Mouse (Mus musculus) CD4-positive, CD25-positive, alpha-beta regulatory T cell, adult 4 months (primary cell): ENCODE measurements around the gene Ly6c2. TPM values are rescaled to one million over a fixed set of nuclear protein-coding genes. Genes with fewer than 3 reads are reported as not detected.

ENCODE experiments used
- polyA plus RNA-seq, 2 experiments: library from polyadenylated mRNA; unstranded; fragments of 100-300 nt; shearing (Covaris generic); gene quantifications; one replicate each; pipeline ENCODE4 v1.2.1; 2017

Ly6c2 gene
- polyA plus RNA-seq, 2 experiments from 2014 or later, result 7.2 to 11.2 TPM

Other genes with a start within 250 kb of the Ly6c2 start
- gene 2010109I03Rik, start 214.9 kb downstream of the Ly6c2 start, polyA plus RNA-seq, result 1 to 10 TPM; 1.7 to 5.2 TPM
- 1 to 10 TPM in 1 of 2 experiments, under 1 TPM in 1; 0.76 to 1.6 TPM for gene Ly6i, start 128.5 kb downstream of the Ly6c2 start, polyA plus RNA-seq
- gene Ly6a, start 113.9 kb downstream of the Ly6c2 start, polyA plus RNA-seq, result 100 to 1,000 TPM; 433 to 437 TPM
- 100 to 1,000 TPM; 133 to 161 TPM for gene Ly6c1, start 63.1 kb downstream of the Ly6c2 start, polyA plus RNA-seq
- not detected for gene Ly6g, start 43.3 kb upstream of the Ly6c2 start, polyA plus RNA-seq
- not detected for gene BC025446, start 104.4 kb upstream of the Ly6c2 start, polyA plus RNA-seq
- not detected for gene Ly6f, start 156.5 kb upstream of the Ly6c2 start, polyA plus RNA-seq